Mouse (Mus musculus) 3T3-L1 (cell line): ENCODE results near the gene Pth2.

Experiments used
- DNase-seq: peaks from one replicate; pipeline ENCODE4 v3.0.0-alpha.2; 2015; ENCODE audit warnings: low read depth, low spot score

Pth2 gene

DNA sequence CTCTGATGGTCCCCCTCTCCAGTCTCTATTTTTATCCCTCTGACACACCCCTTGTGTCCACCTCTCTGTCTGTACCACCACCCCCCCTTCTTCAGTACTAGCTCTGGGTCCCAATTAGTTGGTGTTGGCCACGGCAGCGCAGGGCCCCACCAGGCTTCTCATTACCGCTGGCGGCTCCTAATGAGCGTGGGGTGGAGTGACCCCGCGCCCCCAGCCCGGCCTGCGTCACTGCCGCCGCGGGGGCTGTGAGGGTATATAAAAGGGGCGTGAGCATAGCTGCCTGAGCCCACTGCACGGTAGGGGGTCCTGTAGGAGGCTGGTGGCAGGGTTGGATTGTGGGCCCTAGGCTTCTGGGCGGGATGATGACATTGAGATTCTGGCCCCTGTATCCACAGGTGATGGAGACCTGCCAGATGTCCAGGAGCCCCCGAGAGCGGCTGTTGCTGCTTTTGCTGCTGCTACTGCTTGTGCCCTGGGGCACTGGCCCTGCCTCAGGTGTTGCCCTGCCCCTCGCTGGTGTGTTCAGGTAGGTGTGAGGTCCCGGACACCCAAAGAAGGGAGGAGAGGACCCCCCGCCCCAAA, at the start of gene Pth2:
TSS of gene Pth2 (plus strand) at position 100 of the 582 bp plus-strand sequence.
- no peak for DNase-seq

- DNase-seq, result no peak
Observed at GRCm38 (mm10) chr7:45131850-45132249, 48.9 kb upstream of the Pth2 start.

DNA sequence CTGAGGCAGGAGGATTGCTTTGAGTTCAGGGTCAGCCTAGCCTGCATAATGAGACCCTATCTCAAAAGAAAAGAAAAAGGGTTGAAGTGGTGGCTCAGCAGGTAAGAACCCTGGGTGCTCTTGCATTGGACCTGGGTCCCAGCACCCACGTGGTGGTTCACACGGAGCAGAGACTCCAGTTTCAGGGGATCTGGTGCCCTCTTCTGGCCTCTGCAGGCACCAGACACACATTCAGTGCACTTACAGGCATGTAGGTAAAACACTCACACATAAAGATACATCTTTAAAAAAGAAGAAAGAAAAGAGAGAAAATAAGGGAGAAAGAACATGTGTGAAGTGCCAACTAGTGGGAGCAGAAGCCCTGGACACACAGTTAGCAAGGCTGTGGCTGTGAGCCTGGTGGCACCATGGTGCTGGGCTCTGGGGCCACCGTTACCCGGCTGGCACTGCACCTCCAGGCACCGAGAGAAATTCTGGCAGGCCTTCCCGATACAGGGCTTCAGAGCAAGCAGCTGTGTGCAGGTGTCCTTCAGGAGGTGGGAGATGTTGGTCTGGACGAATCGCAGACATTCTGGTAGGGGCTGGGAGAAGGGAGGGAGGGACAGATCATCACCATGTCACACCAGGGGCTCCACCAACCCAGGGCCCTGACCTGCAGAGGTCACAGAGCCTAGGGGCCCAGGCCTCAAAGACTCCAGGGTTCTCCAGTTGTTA, 47.2 kb upstream of the Pth2 start:
- DNase-seq, result no peak

- DNase-seq, result peak; percentile 27
Observed at GRCm38 (mm10) chr7:45134544-45135026, 46.2 kb upstream of the Pth2 start.

DNA sequence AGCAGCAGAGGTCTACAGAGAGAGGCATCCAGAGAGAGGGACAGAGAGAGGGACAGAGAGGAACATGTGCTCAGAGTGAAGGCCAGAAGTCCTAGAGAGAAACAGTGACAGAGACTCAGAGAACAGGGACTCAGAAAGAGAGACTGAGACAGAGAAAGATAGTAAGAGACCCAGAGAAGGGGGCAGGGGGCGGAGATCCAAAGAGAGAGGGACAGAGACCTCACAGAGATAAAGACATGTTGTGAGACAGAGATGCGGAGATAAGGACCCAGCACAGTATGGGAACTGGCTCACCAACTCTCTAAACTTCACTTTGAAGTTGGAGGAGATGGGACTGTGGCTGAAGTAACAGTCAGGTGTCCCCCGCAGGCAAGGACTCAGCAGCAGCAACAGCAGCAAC, 45.4 kb upstream of the Pth2 start:
- DNase-seq, result no peak

GRCm38 (mm10) chr7:45135993-45136567, 44.7 kb upstream of the Pth2 start, which contains the start of the genes Gm45713 and Flt3l:
Gm45713 (minus strand) TSS chr7:45136231.
Flt3l (minus strand) TSS chr7:45136432.
- DNase-seq, result peak; percentile 87

DNA sequence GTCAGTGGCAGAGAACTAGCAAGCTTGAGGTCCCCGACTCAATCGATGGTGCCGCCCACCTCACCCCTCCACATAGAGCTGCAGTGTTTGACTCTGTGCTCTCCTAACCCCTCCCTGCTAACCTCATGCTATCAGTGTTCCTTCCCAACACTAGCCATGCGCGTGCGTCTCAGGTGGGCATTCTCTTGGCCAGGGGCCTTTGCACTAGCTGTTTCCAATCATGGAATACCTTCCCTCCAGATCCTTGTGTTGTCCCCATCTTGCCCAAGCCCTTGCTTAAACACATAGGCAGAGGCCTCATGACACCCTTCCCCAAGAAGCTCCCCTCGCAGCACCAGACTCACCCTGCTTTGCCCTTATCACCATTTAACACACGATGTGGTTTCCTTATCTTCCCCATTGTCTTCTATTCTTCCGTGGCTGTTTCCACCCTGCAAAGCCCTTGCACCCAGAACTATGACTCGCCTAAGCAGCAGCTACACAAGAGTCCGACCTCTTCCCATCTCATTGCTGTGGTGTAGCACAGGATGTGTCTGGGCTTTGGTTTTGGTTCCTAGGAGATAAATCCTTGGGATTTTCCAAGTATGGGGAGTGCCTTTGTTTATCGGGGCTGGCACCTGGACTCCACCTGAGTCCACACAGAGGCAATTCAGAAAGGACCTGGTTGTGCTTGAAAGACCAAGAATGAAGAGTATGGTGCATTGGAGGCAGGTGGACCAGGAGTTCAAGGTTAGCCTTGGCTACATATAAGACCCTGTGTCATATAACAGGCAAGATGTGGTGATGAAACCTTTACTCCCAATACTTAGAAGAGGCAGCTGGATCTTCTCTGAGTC, 43.4 kb upstream of the Pth2 start:
- no peak for DNase-seq

GRCm38 (mm10) chr7:45138403-45138802, 42.4 kb upstream of the Pth2 start:
- DNase-seq, result no peak

- DNase-seq, result no peak
Observed at GRCm38 (mm10) chr7:45139904-45140723, 40.7 kb upstream of the Pth2 start.

DNA sequence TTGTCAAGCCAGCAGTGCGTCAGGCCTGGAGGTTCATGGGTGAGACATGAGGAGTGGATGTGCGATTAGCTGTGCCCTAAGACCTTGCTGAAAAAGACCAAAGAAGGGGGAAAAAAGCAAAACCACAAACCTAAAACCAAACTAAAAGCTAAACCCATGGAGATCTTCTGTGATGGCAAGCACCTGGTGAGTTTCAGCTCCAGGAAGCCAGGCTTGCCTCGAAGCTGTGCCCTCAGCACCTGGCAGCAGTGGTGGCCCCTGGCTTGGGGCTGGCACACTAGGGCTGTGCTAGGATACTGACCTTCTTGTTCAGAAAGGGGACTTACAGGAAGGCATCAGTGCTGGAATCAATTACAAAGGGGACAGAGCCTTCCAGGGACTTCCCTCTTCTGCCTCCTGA, 39.5 kb upstream of the Pth2 start:
- no peak for DNase-seq

- DNase-seq, result no peak
Observed at GRCm38 (mm10) chr7:45141914-45142313, 38.9 kb upstream of the Pth2 start.

- DNase-seq, result no peak
Observed at GRCm38 (mm10) chr7:45144368-45145174, 36.2 kb upstream of the Pth2 start.

- no peak for DNase-seq
Observed at GRCm38 (mm10) chr7:45145460-45145859, 35.3 kb upstream of the Pth2 start.

DNA sequence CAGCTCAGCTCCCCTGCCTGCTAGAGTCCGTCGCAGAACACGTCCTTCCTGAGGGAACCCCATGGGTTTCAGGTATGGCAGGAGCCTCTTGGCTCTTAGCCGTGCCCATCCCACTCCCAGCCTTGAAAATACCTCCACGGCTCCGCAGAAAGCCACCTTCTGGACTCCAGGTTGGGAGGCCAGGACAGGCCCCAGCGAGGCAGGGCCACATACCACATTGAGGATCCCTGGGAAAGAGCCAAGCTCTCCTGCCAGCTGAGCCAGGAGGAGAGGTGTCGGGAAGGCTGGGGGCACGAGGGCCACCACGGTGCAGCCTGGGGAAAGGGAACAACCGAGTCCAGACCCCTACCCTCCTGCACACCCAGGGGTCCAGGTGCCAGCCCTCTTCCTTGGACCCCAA, 33.5 kb upstream of the Pth2 start:
- no peak for DNase-seq

- no peak for DNase-seq
Observed at GRCm38 (mm10) chr7:45147899-45148298, 32.9 kb upstream of the Pth2 start.

DNA sequence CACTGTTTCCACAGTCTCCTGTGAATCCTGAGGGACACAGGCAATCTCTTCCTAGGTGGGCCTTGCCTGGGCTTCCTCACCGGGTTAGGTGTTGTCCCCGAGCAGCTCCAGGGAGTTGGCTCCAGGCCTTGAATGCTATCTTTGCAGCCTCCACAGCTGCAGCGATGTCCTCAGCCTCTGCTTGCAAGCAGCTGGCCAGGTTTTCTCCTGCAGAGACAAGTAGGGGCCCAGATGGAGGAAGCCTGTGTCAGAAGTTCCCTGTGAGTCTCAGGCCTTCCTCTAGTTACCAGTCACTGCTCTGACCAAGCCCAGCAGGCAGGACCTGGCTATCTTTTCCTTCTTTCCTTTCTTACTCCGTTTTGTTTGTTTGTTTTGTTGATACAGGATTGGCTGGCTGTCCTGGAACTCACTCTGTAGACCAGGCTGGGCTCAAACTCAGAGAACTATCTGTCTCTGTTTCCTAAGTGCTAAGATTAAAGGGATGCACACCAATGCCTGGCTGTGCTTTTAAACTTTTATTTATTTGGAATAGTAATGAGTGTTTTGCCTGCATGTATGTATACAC, 32.2 kb upstream of the Pth2 start:
- no peak for DNase-seq

DNA sequence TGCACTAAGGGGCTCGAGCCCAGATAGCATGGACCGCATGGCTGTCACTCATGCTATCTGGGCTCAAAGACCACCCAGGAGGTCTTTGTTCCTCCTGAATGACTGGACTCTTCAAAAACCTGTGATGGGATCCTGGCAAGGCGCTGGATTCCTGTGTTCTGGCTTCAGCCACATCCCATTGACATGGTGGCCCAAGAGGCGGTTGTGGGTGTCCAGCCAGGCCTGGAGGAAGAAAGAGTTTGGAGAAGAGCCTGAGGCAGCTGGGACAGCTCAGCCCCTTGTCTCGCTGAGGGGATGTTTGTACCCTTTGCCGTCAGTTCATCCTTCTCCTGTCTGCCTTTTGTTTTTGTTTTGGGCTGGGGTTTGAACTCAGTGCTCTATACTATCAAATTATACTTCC, 31.2 kb upstream of the Pth2 start:
- no peak for DNase-seq

DNA sequence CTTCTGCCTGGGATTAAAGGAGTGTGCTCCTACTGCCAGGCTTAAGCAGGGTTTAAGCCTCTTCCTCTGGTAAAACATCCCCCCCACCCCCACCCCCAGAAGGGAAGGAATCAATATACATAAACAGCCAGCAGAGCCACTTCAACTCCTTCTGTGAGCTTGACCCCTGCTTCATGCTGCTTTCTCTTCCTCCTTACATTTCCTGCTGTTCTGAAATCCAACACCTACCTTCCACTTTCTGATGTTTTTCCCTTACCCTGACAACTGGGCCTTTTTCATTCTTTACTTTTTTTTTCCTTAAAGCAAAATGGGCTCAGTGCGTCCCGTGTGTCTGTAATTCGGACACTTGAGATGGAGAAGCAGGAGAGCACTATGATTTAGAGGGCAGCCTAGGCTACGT, 30.5 kb upstream of the Pth2 start:
- DNase-seq, result no peak

DNA sequence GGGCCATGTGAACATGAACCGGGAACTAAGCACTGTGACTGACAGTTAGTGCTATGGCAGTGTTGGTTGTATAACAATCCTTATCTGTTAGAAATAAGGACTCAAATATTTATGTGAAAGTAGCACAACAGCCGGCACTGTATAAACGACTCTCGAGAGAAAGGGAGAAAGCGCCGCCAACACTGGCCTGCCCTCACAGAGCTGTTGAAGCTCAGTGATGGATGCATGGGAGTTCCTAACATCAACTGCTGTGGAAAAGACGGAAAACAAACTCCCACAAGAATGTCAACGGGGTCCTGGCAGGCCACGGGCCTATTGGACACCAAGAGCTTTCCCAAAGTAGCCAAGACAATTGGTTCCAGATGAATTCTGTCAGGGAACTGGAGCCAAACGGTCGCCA, 29.5 kb upstream of the Pth2 start:
- peak; percentile 30 for DNase-seq

DNA sequence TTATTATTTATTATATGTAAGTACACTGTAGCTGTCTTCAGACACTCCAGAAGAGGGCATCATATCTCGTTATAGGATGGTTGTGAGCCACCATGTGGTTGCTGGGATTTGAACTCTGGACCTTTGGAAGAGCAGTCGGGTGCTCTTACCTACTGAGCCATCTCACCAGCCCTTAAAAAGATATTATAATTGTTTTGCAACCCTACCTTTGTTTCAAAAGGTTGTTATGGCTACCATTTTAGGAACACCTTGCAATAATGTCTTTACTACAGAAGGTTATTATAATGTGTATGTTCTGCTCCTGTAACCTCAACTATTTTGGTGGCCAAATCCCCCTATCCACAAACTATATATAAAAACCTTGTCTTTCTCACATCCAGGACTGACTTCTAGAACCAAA, 27.7 kb upstream of the Pth2 start:
- DNase-seq, result peak; percentile 7
